Mouse (Mus musculus): ENCODE results near the gene Gm39115.
A peak's percentile ranks its signal among the peaks of the same experiment; 100 is the strongest.

Gene Gm39115

GRCm38 (mm10) chr7:142095183-142095931, 40.5 kb downstream of the Gm39115 start, which contains the start of gene Dusp8:
Gene Dusp8 (minus strand): TSS chr7:142095843.
- peak; percentile 93 for DNase-seq

GRCm38 (mm10) chr7:142094301-142095143, 41.3 kb downstream of the Gm39115 start:
- DNase-seq, result peak; percentile 46

GRCm38 (mm10) chr7:142093696-142094240, 42.1 kb downstream of the Gm39115 start:
- no peak for DNase-seq

GRCm38 (mm10) chr7:142092991-142093390, 42.8 kb downstream of the Gm39115 start:
- no peak for DNase-seq

DNA sequence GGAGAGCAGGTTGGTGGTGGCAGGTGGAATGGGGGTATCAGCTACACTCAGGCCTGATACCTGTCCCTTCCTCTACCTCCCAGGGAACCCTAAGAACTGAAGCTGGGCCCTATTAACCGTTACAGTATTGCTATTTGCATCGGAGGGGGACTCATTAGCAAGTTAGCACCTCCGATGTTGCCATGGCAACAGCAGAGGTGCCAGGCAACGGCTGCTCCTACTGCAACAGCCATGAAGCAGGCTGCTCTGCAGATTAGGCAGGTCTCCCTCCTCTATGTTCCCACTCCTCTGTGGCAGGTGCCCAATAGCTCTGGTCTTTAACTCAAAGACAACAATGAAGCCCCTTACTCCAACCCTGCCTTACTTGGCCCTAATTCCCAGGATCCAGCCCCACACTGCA, 44.0 kb downstream of the Gm39115 start:
- DNase-seq, result no peak

DNA sequence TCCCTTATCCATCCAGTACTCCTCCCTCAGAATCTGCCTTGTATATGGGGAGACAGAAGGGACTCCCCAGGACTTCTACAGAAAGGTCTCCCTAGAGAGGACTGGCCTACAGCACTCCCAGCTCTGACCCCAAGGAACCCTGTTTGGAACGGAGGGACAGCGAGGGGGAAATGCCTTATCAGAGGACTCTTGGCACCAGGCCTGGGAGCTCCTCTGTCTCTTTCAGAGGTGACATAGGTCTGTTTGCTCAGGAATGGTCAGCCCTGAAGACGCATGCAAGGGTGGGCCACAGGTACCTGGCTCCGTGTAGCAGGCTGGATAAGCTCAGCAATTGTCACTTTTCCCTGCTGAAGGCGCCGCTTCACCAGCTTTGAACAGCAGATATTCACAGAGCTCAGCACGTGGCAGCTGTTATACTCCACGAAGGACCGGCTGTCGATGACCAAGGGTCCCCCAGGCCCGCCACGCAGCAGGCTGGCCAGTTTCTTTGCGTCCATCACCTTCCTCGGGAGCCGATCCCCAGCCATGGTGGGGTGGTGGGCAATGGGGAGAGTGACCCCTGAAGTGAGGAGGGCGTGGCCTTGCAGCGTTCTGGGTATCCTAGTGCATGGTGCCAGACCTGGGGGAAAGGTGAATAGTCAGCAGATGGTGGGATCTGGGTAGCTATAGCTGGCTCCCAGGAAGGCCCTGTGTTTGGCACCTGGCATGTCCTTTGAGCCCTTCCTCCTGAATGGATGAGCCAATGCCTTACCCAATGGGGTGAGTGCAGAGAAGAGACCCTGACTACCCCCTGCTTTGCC, 46.0 kb downstream of the Gm39115 start:
- DNase-seq, result no peak

- no peak for DNase-seq
These were observed 46.9 kb downstream of the Gm39115 start for GRCm38 (mm10) chr7:142088886-142089285.

DNA sequence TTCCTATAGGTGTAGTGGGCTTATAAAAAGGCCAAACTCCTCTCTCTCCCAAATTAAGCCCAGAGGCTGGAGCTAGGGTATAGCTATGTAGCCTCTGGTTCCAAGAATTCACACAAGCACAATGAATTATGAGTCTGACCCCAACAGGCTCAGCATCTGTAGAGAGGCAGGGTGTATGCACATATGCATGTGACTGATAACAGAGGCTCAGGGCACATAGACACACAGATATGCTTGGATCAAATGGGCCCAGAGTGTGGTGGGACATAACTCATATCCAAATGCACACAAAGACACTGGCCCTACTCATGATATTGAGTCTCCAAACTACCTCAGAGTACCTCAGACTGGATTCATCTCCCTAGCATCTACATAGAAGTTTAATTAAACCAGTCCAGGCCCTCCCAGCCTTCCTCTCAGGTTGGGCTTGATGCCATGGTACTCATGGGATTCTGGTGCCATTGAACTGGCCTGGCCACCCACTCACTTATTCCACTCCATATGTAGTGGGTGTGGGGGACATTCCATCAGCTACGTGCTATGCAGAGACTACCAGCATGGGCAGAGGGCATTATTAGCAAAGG, 48.7 kb downstream of the Gm39115 start:
- DNase-seq, result no peak

DNA sequence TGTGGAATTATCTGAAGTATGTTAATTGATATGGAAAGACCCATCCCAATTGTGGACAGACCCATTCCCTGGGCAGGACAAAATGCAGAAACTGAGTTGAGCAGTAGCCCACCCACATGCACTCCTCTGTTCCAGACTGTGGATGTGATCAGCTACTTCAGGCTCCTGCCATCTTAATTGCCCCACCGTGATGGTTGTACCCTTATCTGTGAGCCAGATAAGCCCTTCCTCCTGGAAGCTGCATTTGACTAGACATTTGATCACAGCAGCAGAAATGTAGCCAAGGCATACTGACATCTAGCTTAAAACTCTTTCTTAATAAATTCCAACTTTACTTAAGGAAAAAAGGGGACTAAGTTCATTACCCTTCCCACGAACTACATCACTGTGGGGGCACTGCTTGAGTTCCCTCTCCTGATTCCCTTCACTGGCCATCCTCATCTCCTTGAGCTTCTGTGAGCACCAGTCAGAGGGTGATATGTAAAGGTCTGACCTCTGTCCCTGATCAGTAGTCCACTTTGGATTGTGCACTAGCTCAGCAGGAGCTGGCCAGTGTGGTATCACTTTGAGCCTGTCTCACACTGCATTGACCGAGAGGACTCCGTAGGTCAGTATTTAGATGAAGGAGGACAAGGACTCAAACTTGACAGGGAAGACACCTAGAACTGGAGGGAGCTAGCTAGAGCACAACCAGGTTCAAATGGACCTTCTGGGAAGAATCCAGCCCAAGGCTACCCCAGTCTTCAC, 49.5 kb downstream of the Gm39115 start:
- no peak for DNase-seq

All from lung, postnatal 14 days (tissue).